Mouse (Mus musculus): Measurements from ENCODE around the gene A1bg. TPM values are rescaled to one million over a fixed set of nuclear protein-coding genes. Genes with fewer than 3 reads are reported as not detected.

The A1bg gene
- polyA plus RNA-seq (2014; fragmentation: Nextera tagmentation; extraction: Ambion mirVana), result not detected in 2 replicates

- Histone ChIP-seq H3K27me3 (replicated peaks; ENCODE audit: control insufficient read depth, insufficient read depth, low read length) (no peaks in the 10 kb centered on the region), H3K4me2 (ENCODE audit: low read length) (no peak within 1 kb of the TSS), H3K9me3 (ENCODE audit: control insufficient read depth, low read length) (no peaks in the 10 kb centered on the region), H3K4me3 (ENCODE audit: low read depth, low read length) (no peak within 1 kb of the TSS), H3K4me1 (replicated peaks; ENCODE audit: control insufficient read depth, insufficient read depth, low read length) (no peaks in the 10 kb centered on the region), H3K27ac (ENCODE audit: low read depth) (no peak within 1 kb of the TSS), H3K36me3 (ENCODE audit: control insufficient read depth, insufficient read depth, low read length) (no peaks in the 10 kb centered on the region), H3K9ac (ENCODE audit: low read length) (no peak within 1 kb of the TSS)
- DNase-seq (ENCODE audit: low spot score), result no peak
- ATAC-seq (replicated peaks; ENCODE audit: low FRiP score, low TSS enrichment, low read depth), result no peak
Observed at GRCm38 (mm10) chr15:60922912-60923311, at the start of gene A1bg. TSS of gene A1bg (minus strand) at chr15:60923012.

GRCm38 (mm10) chr15:60968549-60968861, 45.7 kb upstream of the A1bg start:
- Histone ChIP-seq H3K36me3 (ENCODE audit: control insufficient read depth, insufficient read depth, low read length) (no peaks in the 10 kb centered on the region), H3K4me3 (ENCODE audit: low read depth, low read length) (no peak overlapping the region), H3K4me1 (replicated peaks; ENCODE audit: control insufficient read depth, insufficient read depth, low read length) (no peaks in the 10 kb centered on the region), H3K4me2 (ENCODE audit: low read length) (no peak overlapping the region), H3K27me3 (replicated peaks; ENCODE audit: control insufficient read depth, insufficient read depth, low read length) (no peaks in the 10 kb centered on the region), H3K9ac (ENCODE audit: low read length) (no peak overlapping the region), H3K9me3 (ENCODE audit: control insufficient read depth, low read length) (no peaks in the 10 kb centered on the region), H3K27ac (ENCODE audit: low read depth) (no peak overlapping the region)
- 71% methylated on average over 1 of the region's 1 CpGs for WGBS
- DNase-seq (ENCODE audit: low spot score) (no peak), ATAC-seq (replicated peaks; ENCODE audit: low FRiP score, low TSS enrichment, low read depth) (no peak)

GRCm38 (mm10) chr15:60967841-60968548, 45.2 kb upstream of the A1bg start:
- Histone ChIP-seq H3K4me2 (ENCODE audit: low read length) (no peak overlapping the region), H3K27me3 (replicated peaks; ENCODE audit: control insufficient read depth, insufficient read depth, low read length) (no peaks in the 10 kb centered on the region), H3K9me3 (ENCODE audit: control insufficient read depth, low read length) (no peaks in the 10 kb centered on the region), H3K4me3 (ENCODE audit: low read depth, low read length) (no peak overlapping the region), H3K9ac (ENCODE audit: low read length) (no peak overlapping the region), H3K36me3 (ENCODE audit: control insufficient read depth, insufficient read depth, low read length) (no peaks in the 10 kb centered on the region), H3K4me1 (replicated peaks; ENCODE audit: control insufficient read depth, insufficient read depth, low read length) (no peaks in the 10 kb centered on the region), H3K27ac (ENCODE audit: low read depth) (no peak overlapping the region)
- 64% methylated on average over 9 of the region's 9 CpGs for WGBS
- DNase-seq (ENCODE audit: low spot score) (no peak), ATAC-seq (replicated peaks; ENCODE audit: low FRiP score, low TSS enrichment, low read depth) (no peak)

GRCm38 (mm10) chr15:60925686-60926085, 2.9 kb upstream of the A1bg start:
- Histone ChIP-seq H3K4me3 (ENCODE audit: low read depth, low read length) (no peak overlapping the region), H3K9me3 (ENCODE audit: control insufficient read depth, low read length) (no peaks in the 10 kb centered on the region), H3K4me2 (ENCODE audit: low read length) (no peak overlapping the region), H3K36me3 (ENCODE audit: control insufficient read depth, insufficient read depth, low read length) (no peaks in the 10 kb centered on the region), H3K27ac (ENCODE audit: low read depth) (no peak overlapping the region), H3K9ac (ENCODE audit: low read length) (no peak overlapping the region), H3K4me1 (replicated peaks; ENCODE audit: control insufficient read depth, insufficient read depth, low read length) (no peaks in the 10 kb centered on the region), H3K27me3 (replicated peaks; ENCODE audit: control insufficient read depth, insufficient read depth, low read length) (no peaks in the 10 kb centered on the region)
- ATAC-seq (replicated peaks; ENCODE audit: low FRiP score, low TSS enrichment, low read depth) (no peak), DNase-seq (ENCODE audit: low spot score) (no peak)
- 52% methylated on average over 4 of the region's 4 CpGs for WGBS

GRCm38 (mm10) chr15:60903763-60904697, 18.8 kb downstream of the A1bg start:
- Histone ChIP-seq H3K36me3 (ENCODE audit: control insufficient read depth, insufficient read depth, low read length) (no peaks in the 10 kb centered on the region), H3K27me3 (replicated peaks; ENCODE audit: control insufficient read depth, insufficient read depth, low read length) (no peaks in the 10 kb centered on the region), H3K9ac (ENCODE audit: low read length) (no peak overlapping the region), H3K9me3 (ENCODE audit: control insufficient read depth, low read length) (no peaks in the 10 kb centered on the region), H3K27ac (ENCODE audit: low read depth) (no peak overlapping the region), H3K4me3 (ENCODE audit: low read depth, low read length) (no peak overlapping the region), H3K4me1 (replicated peaks; ENCODE audit: control insufficient read depth, insufficient read depth, low read length) (no peaks in the 10 kb centered on the region), H3K4me2 (ENCODE audit: low read length) (no peak overlapping the region)
- DNase-seq (ENCODE audit: low spot score) (no peak), ATAC-seq (replicated peaks; ENCODE audit: low FRiP score, low TSS enrichment, low read depth) (no peak)
- 59% methylated on average over 6 of the region's 6 CpGs for WGBS

- no peak overlapping the region for H3K27ac ChIP-seq (ENCODE audit: low read depth)
- no peaks in the 10 kb centered on the region for H3K36me3 ChIP-seq (ENCODE audit: control insufficient read depth, insufficient read depth, low read length)
- H3K4me1 ChIP-seq (replicated peaks; ENCODE audit: control insufficient read depth, insufficient read depth, low read length), result no peaks in the 10 kb centered on the region
- H3K4me2 ChIP-seq (ENCODE audit: low read length), result no peak overlapping the region
- 68% methylated on average over 6 of the region's 6 CpGs for WGBS
- ATAC-seq (replicated peaks; ENCODE audit: low FRiP score, low TSS enrichment, low read depth) (no peak), DNase-seq (ENCODE audit: low spot score) (no peak)
- no peak overlapping the region for H3K4me3 ChIP-seq (ENCODE audit: low read depth, low read length)
- H3K9me3 ChIP-seq (ENCODE audit: control insufficient read depth, low read length), result no peaks in the 10 kb centered on the region
- H3K9ac ChIP-seq (ENCODE audit: low read length), result no peak overlapping the region
- no peaks in the 10 kb centered on the region for H3K27me3 ChIP-seq (replicated peaks; ENCODE audit: control insufficient read depth, insufficient read depth, low read length)
Observed at GRCm38 (mm10) chr15:60898187-60898965, 24.4 kb downstream of the A1bg start.

GRCm38 (mm10) chr15:60896040-60896439, 26.8 kb downstream of the A1bg start:
- H3K9me3 ChIP-seq (ENCODE audit: control insufficient read depth, low read length), result no peaks in the 10 kb centered on the region
- no peak overlapping the region for H3K9ac ChIP-seq (ENCODE audit: low read length)
- ATAC-seq (replicated peaks; ENCODE audit: low FRiP score, low TSS enrichment, low read depth) (no peak), DNase-seq (ENCODE audit: low spot score) (no peak)
- no peak overlapping the region for H3K4me2 ChIP-seq (ENCODE audit: low read length)
- H3K27me3 ChIP-seq (replicated peaks; ENCODE audit: control insufficient read depth, insufficient read depth, low read length), result no peaks in the 10 kb centered on the region
- H3K36me3 ChIP-seq (ENCODE audit: control insufficient read depth, insufficient read depth, low read length), result no peaks in the 10 kb centered on the region
- no peaks in the 10 kb centered on the region for H3K4me1 ChIP-seq (replicated peaks; ENCODE audit: control insufficient read depth, insufficient read depth, low read length)
- no peak overlapping the region for H3K27ac ChIP-seq (ENCODE audit: low read depth)
- no peak overlapping the region for H3K4me3 ChIP-seq (ENCODE audit: low read depth, low read length)
- 83% methylated on average over 2 of the region's 2 CpGs for WGBS

- Histone ChIP-seq H3K27ac (ENCODE audit: low read depth) (no peak overlapping the region), H3K36me3 (ENCODE audit: control insufficient read depth, insufficient read depth, low read length) (no peaks in the 10 kb centered on the region), H3K4me3 (ENCODE audit: low read depth, low read length) (no peak overlapping the region), H3K9me3 (ENCODE audit: control insufficient read depth, low read length) (no peaks in the 10 kb centered on the region), H3K27me3 (replicated peaks; ENCODE audit: control insufficient read depth, insufficient read depth, low read length) (no peaks in the 10 kb centered on the region), H3K4me1 (replicated peaks; ENCODE audit: control insufficient read depth, insufficient read depth, low read length) (no peaks in the 10 kb centered on the region), H3K9ac (ENCODE audit: low read length) (no peak overlapping the region), H3K4me2 (ENCODE audit: low read length) (no peak overlapping the region)
- no peak for ATAC-seq (replicated peaks; ENCODE audit: low FRiP score, low TSS enrichment, low read depth)
- WGBS, result 59% methylated on average over 3 of the region's 3 CpGs
- no peak for DNase-seq (ENCODE audit: low spot score)
Observed at GRCm38 (mm10) chr15:60892976-60893463, 29.8 kb downstream of the A1bg start.

Data from intestine, embryonic 14.5 days (tissue).